Mouse (Mus musculus) urinary bladder, postnatal 10 days (tissue): Measurements from ENCODE around the gene Pes1.
"Not testable (repeated sequence)": the region's sequence is repeated elsewhere in the genome, so short reads cannot be mapped to it uniquely, and the experiment has no call there.

Experiments
- DNase-seq: peaks from one replicate; pipeline ENCODE4 v3.0.0; 2022; ENCODE audit warnings: low spot score

Pes1 gene

DNA sequence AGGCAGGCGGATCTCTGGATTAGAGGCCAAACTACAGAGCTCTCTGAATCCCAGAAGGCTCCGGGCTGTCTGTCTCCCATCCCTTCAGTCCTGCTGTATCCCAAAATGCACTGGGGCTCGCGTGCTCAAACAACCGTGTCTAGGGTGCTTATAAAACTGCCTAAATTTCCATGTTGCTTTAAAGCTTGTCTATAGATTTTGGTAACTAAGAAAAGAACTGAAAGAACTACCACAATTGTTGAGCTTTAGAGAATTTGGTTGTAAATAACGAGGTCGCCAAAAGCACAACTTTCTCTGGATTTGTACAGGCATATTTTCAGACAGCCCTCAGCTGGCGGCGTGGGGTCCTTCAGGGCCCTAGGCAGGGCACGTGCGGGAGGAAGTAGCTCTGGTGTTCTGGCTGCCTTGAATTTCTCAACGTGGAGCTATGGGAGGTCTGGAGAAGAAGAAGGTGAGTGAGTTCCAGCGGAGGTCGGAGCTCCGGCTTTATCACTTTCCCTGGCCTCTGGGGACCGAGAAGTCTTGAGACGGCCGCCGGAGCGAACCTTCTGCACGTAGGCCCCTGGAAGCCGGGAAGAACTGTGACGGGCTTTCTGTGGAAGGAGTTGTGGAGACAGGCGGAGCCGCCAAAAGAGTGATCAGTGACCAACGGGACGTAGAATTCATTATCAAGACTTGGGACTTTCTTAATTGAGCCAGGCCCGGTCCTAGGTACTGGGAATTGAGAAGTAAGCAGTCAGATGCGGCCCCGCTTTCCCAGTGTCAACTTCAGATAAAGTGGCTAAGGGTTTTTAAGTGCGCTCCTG, at the start of gene Pes1:
TSS of gene Pes1 (plus strand) at position 366 of the 806 bp plus-strand sequence.
- no peak for DNase-seq

DNA sequence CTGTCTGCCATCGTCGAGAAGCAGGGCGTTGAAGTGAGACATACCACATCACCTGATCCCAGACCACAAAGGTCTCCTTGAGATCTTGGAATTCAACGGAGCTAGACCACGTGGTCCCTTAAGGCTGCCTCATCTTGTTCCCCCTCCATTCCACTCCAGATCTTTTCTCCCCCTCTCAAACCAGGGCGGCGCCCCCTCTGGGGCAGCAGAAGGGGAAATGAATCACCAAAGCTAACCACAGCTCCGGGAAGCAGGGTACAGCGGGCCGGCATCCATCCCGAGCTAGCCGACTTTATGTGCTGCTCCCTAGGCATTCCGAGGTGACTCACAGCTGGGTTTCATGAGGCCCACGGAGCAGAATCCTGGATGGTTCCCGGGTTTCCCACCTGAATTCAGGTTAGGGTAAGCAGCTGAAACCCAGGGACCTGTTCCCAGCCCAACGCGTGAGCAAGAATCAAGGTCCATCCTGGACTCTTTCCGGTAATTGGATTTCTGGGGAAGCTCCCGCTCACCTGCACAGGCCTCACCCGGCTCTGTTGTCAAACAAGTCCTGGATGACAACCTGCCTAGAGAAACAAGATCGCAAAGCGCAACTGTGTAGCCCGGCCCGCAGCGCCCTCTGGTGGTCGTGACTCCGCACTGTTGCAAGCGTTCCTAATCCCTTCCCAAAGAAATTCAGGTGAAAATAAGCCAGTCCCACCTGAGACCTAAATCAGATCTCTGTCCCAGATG, 49.5 kb upstream of the Pes1 start, which contains the start of gene Slc35e4:
TSS of gene Slc35e4 (minus strand) at position 556 of the 732 bp plus-strand sequence.
- DNase-seq, result peak; percentile 57

DNA sequence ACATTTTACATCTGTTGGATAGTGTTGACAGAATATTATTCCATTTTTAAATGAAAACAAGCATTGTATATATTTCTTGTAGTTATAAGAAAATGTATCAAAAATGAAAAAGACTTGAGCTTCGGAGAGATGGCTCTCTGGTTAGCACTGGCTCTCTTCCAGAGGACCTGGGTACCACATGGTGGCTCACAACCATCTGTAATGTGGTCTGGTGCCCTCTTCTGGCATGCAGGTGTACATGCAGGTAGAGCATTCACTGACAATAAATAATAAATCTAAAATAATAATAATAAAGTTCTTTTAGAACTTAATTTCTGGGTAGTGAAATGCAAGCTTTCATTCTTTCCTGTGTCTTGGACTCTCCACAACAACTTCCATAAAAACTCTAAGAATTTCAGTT, 45.0 kb upstream of the Pes1 start:
- no peak for DNase-seq

DNA sequence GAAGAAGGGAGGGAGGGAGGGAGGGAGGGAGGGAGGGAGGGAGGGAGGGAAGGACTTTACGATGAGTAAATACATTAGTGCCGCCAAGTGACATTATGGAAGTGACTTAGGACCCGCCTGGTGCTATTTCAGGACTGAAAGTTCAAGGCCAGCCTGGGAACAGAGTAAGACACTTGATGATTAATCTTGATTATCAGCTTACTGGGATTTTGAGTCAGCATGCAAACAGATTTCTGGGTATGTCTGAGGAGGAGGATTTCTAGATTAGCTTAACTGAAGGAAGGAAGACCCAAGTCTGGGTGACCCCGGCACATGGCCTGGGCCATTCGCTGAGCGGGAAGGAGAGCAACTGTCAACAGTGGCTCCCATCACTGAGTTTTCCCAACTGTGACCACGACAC, 43.3 kb upstream of the Pes1 start:
- DNase-seq, result no peak

DNA sequence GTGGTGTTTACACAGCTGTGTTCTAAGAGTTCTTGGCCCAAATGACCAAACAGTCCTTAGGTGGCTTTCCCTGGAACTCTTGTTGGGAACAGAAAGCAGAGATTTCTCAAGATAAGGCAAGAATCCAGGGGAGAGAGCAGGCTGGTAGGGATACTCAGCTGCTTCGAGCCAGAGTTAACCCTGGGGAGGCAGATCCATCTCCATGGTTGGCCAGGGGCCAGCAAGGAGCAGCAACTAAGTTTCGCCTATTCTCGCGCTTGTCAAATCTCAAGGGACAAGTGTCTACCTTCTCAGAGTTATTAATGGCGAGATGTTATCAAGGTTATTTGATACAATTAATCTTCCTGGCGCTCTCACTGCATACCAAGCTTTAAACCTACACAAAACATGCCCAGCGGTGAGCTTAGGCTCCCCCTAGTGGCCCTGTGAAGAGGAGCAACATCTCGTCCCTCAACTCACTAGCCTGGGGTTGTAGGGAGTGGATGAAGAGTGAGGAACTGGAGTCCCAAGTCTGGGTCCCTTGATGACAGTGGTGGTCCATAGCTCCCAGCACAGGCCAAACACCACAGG, 42.4 kb upstream of the Pes1 start:
- no peak for DNase-seq

DNA sequence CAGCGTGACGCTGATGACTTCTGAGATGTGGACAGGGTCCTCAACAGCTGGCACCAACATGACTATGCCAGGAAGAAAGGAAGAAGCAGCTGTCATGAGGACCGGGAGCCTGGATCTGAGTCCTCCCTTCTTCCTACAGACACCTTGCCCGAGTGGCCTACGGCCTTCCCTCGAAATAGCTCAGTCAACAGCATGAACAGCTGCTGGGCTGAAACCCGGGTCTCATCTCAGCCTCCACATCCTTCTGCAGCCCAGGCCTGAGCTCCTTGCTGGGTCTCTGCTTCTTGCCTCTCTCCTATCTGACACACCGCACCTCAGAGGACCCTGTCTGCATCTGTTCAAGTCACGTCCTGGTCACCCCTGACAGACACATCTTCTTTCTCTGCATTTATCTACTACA, 41.7 kb upstream of the Pes1 start:
- no peak for DNase-seq

- no peak for DNase-seq
Measured at GRCm38 (mm10) chr11:3922731-3923130, 41.0 kb upstream of the Pes1 start.

- no peak for DNase-seq
Measured at GRCm38 (mm10) chr11:3925916-3926315, 37.9 kb upstream of the Pes1 start.

- no peak for DNase-seq
Measured at GRCm38 (mm10) chr11:3930019-3930418, 33.8 kb upstream of the Pes1 start.

GRCm38 (mm10) chr11:3930931-3931330, 32.8 kb upstream of the Pes1 start:
- no peak for DNase-seq

- DNase-seq, result no peak
Measured at GRCm38 (mm10) chr11:3931511-3932211, 32.1 kb upstream of the Pes1 start, which contains the start of gene Tcn2. TSS of gene Tcn2 (minus strand) at chr11:3932159.

- DNase-seq, result no peak
Measured at GRCm38 (mm10) chr11:3933756-3934285, 30.0 kb upstream of the Pes1 start.

DNA sequence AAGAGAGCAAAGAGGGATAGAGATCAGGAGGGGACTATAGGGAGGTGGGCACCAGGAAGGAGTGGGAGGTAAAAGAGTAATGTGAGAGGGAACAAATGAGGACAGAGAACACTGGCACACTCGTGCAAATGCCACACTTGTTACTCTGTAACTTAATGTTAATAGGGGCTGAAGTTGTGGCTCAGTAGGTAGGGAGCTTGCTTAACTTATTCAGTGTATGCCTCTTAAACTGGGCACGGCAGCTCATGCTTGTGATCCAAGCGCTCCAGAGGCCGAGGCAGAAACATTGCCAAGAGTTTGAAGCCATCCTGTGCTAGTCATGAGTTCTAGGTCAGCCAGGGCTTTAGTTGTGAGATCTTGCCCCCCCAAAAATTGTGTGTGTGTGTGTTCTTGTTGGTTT, 28.6 kb upstream of the Pes1 start:
- no peak for DNase-seq

- no peak for DNase-seq
Measured at GRCm38 (mm10) chr11:3936318-3936717, 27.5 kb upstream of the Pes1 start.

GRCm38 (mm10) chr11:3937321-3937874, 26.4 kb upstream of the Pes1 start:
- no peak for DNase-seq

DNA sequence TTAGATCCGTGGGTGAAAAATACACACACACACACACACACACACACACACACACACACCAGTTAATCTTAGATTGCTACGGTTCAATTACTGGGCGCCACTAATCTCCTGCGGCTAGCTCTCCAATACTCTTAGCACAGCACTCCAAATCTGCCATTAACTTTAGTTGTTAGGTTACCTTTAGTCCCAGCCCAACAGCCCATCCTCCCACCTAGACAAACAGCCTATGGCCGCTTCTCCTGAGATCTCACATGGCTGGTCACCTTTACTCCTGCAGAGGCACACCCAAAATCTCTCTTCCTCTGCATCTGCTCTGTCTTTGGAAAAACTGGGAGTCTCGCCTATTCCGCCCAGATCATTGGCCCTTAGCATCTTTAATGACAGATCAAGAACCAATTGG, 22.4 kb upstream of the Pes1 start:
- no peak for DNase-seq

DNA sequence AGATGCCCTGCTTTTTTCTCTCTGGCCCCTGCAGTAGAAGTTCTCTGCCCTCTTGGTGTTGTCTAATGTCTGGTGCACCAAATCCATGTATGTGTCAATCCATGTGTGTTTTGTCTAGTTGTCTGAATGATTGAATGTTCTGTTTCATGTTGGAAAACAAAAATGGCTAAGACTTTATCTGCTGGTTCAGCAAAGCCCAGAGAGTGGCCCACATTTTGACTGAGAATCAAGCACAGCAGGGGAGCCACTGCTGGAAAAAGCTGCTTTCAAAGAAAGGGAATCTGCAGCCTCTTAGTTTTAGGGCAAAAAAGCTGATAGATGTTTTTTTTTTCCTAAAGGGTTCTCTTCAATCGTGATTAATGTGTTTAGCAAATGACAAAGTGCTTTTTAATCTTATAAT, 17.4 kb upstream of the Pes1 start:
- DNase-seq, result no peak

- not testable (repeated sequence) for DNase-seq
Measured at GRCm38 (mm10) chr11:3954876-3955275, 8.9 kb upstream of the Pes1 start.

DNA sequence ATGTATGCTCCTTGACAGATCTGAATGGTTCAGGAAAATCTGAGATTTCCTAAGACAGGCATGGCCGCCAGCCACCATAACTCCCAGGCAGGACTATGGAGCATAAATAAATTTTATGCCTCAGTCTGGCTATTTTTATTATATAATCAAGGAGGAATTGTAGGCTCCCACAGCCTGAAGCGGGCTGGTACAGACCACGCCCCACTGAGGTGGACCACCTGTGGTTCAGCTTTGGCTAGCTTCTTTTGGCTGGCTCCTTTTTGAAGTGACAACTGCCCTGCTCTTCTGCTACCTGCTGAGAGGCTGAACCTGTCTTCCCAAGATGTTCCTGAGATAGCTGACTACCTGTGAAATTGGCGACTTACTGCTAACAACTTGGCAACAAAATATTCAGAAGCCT, 8.4 kb upstream of the Pes1 start:
- DNase-seq, result not testable (repeated sequence)

- DNase-seq, result no peak
Measured at GRCm38 (mm10) chr11:3960901-3961300, 2.9 kb upstream of the Pes1 start.

GRCm38 (mm10) chr11:3961761-3962160, 2.0 kb upstream of the Pes1 start:
- no peak for DNase-seq

GRCm38 (mm10) chr11:3963155-3963554, 620 bp upstream of the Pes1 start:
- no peak for DNase-seq
